Mouse (Mus musculus) kidney, adult 8-10 months (tissue): ENCODE data around the gene Pold2.
"Not testable (repeated sequence)": the region's sequence is repeated elsewhere in the genome, so short reads cannot be mapped to it uniquely, and the experiment has no call there.

Source experiments
- DNase-seq, 2 experiments: peaks; one replicate each; pipeline ENCODE4 v3.0.0; 2022

Pold2 gene

DNA sequence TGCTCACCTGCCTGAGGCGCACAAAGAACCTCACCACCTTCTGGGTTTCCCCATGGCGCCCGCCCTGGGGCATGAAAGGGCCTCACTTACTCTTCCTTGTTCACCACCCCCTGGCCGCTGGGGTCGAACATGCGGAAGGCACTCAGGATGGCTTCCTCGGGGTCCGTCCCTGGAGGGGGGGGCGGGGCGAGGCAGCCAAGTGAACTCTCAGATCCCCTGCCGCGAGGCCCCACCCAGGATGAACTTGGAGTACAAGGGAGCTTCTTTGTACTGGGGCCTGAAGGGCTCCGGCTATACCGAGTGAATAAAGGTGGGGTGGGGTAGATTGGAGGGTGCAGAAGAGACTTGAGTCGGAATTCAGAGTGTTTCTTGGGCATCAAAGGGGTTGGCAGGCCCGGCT is 19.1 kb upstream of the Pold2 start:
- DNase-seq: no peak

DNA sequence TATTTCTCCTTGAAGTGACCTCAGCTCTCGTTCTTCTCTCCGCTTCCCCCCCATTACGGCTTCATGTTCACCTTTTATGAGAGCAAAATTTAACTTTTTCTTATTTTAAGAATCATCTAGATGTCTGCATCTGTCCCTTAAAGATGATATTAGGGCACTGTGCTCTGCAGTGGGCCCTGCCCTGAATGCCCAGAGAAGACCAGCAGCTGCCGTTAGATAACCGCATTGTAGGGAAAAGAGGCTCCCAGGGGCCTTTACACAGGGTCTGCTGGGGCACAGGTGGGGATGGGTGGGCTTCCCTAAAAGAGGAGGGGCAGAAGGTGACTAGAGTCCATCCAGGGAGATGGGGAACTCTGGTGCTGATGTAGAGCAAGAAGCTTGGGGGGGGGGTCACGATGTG is 15.7 kb upstream of the Pold2 start:
- DNase-seq: no peak

DNA sequence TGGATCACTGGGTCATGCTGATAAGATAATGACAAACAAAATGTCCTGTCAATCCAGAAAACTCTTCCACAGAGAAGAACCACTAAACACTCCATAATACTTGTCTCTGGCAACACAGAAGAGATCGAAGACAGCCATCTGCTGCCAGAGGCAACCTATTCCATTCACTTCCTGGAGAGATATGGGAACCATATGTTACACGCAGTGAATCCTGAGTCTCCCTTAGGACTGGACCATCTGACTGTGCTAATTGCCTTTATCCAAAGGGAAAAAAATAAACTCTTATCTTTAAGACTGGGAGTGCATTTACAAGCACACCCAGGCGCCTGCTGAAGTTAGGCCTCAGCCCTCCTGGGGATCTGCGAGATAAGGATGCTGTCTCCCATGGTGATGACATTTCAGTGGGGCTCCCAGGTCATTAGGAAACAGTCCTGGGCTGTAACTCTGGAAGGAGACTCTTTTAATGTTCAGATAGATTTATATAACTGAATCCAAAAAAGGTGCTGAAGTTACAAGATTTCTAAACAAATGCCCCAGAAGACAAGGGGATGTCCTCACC is 14.8 kb upstream of the Pold2 start:
- DNase-seq: no peak

GRCm38 (mm10) chr11:5892151-5892591 is 14.1 kb upstream of the Pold2 start:
- no peak for DNase-seq

DNA sequence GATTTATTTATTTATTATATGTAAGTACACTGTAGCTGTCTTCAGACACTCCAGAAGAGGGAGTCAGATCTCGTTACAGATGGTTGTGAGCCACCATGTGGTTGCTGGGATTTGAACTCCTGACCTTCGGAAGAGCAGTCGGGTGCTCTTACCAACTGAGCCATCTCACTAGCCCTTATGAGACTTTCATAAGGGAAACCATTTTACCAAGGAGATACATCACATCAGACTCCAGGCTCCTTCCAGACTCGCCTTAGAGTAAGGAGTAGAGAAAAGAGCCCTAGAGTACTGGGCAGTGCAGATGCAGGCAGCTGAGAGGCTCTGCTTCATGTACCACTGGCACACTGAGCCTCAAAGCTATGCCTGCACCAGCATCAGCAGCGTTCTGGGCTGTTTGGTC is 10.5 kb upstream of the Pold2 start:
- DNase-seq: not testable (repeated sequence)

DNA sequence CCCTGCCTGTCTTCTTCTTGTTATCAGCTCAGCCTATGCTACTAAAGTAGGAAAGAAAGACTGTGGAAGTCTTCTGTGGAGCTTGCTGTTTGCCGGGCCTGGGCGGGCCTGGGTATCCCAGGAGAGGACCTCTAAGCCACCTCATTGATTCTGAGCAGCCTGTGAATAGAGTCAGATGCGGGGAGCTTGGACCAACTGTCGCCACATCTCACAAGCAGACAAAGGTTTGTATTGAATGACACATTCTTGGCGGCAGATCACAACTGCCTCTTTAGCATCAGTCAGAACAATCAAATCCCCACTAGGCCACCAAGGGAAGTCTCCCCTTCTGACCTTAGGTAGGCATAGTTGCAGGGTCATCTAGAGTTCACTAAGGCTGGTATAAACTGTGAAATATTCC is 9.2 kb upstream of the Pold2 start:
- DNase-seq: no peak

DNA sequence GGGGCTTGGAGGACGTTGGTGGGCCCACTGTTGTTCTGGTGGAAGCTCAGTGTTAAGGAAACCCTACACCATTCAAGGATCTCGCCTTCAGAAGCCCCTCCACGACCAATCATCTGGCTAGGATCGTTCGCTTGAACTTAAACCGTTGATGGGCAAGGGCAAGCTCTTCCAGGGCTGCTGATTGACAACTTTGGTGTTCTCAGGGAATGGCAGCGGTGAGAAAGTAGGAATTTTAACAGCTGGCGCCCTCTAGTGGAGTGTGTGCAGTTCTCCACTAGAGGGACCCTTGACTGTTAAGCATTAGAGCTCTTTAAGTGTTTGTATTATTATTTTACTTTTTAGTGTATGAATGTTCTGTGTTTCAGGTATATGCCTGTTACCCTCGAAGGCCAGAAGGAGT is 8.1 kb upstream of the Pold2 start:
- DNase-seq: peak; percentile 42 to 59

DNA sequence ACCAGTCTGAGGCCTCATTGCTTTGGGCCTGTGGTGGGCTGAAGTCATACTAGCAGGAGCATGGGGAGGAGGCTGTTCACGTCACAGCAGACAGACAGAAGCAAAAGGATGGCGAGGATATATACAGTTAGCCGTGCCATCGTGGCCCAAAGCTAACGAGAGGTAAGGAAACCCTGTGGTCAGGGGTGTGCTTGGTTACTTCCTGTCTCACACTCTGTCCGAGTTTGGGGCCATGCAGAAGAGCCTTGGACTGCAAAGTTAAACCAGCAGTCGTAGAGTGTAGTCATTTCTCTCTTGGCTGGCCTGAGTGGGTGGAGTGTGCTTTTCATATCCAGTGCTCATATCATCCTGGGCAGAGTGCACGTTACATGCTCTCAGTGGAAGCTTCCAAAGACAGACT is 4.4 kb upstream of the Pold2 start:
- no peak for DNase-seq

DNA sequence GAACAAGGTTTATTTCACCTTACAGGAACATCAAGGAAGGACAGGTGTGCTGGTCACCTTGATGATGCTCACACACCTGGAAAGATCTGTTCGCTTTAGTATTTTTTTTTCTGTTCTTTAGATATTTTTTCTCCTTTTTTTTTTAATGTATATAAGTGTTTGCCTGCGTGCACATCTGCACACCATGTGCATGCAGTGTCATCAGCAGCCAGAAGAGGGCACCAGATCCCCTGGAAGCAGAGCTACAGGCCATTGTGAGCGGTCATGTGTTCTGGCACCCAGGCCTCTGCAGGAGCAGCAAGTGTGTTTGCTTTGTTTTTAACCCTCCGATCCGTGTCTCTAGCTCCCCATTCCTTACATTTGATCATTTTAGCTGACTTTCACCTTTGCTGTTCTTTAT is 1.8 kb upstream of the Pold2 start:
- peak in 1 of 2 experiments; percentile 62 for DNase-seq

DNA sequence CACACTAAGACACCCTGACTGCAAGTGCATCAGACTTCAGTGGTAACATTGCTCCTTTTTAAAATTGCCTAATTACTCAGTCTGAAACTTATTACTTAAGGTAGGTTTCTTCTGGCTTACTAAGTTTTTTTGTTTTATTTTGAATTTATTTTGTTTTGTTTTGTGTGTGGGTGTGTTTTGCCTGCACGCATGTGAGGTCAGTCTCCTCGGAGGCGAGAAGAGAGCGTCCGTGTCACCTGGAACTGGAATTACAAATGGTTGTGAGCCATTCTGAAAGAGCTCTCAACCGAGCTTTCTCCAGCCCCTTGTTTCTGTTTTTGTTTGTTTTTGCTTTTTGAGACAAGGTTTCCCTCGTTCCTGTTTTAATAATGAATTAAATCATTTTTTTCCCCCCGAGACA is 569 bp upstream of the Pold2 start:
- no peak for DNase-seq

GRCm38 (mm10) chr11:5877421-5877820 is 671 bp downstream of the Pold2 start:
- no peak for DNase-seq

DNA sequence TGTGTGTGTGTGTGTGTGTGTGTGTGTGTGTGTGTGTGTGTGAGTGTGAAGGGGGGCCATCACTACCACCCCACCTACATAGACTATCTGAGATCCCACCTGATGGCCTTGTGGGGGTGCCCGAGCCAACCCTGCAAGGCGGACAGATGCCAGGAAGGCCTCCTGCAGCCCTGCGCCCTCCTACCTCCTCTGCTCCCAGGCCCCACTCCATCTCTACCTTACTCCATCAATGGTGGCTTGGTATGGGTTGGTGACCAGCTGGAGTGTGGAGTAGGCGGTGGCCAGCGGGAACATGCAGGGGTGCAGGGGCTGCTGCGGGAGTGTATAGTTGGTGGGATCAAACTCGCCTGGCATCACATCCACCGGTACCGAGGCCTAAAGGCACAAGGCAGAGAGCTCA is 4.9 kb downstream of the Pold2 start:
- no peak for DNase-seq

DNA sequence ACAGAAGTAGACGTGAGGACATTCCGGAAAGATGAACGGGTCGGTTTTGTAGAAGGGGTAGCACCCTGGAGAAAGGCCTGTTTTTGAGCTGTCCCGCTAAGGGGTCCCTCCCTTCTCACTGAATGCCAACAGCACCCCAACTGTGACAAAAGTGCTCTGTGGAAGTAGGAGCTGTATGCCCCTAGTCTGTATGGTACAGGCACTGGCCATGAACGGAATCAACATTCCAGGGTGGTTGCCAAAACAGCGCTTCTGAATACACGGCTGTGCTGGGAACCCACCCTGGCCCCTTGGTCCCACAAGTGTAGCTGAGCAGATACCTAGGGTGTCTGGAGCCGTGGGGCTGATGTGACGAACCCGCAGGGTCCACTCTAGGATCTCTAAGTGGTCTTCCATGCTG is 5.4 kb downstream of the Pold2 start:
- no peak for DNase-seq

- DNase-seq: no peak
These were observed 8.0 kb downstream of the Pold2 start for GRCm38 (mm10) chr11:5870069-5870468.

DNA sequence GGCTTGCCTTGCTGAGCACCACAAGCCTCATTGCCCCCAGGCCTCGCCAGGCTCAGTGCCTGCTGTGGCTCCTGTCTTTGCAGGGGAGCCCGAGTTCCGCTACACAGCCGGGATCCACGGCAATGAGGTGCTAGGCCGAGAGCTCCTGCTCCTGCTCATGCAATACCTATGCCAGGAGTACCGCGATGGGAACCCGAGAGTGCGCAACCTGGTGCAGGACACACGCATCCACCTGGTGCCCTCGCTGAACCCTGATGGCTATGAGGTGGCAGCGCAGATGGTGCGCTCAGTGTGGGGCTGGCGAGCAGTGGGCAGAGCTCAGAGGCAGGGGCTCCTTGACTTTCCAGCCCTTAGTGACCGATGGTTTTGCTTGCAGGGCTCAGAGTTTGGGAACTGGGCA is 8.8 kb downstream of the Pold2 start:
- no peak for DNase-seq

DNA sequence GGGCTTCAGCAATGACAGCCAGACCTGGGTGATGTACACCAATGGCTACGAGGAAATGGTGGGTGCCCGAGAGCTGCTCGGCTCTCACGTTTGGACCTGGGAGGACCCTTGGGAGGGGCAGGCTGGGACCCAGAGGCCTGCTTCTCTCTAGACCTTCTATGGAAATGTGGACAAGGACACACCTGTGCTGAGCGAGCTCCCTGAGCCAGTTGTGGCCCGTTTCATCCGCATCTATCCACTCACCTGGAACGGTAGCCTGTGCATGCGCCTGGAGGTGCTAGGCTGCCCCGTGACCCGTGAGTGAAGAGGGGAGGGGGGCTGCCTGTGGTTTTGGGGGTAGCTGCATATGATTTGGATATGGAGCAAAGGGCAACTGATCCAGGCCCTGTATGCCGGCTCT is 9.8 kb downstream of the Pold2 start:
- DNase-seq: peak; percentile 43 to 51

GRCm38 (mm10) chr11:5867196-5867595 is 10.9 kb downstream of the Pold2 start:
- DNase-seq: no peak

- peak; percentile 50 to 84 for DNase-seq
These were observed 15.5 kb downstream of the Pold2 start for GRCm38 (mm10) chr11:5862394-5863105.

DNA sequence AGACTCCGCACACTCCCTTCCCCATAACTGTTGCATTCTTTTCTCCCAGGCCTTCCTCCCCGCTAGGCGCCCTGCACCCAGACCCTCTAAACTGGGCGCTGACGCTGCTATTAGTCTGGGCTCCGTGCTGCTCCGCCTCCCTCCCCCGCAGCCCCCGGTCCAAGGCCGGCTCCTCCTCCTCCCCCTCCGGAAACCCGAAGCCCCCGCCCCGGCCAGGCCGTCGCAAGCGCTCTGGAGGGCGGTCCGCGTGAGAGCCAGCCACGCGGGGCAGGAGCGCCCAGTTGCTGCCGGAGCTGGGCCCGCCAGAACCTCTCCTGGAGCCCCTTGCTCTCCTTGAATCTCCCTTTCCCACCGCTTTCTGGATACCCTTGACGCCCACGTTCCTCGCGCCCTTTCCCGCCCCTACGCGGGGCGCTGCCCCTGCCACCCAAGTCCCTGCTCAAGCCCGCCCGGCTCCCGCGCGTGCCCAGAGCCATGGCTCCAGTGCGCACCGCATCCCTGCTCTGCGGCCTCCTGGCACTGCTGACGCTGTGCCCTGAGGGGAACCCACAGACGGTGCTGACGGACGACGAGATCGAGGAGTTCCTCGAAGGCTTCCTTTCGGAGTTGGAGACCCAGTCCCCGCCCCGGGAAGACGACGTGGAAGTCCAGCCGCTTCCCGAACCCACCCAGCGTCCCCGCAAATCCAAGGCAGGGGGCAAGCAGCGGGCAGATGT is 16.3 kb downstream of the Pold2 start, which contains the start of gene Aebp1:
TSS of gene Aebp1 (plus strand) at position 270 of the 716 bp plus-strand sequence.
- DNase-seq: peak; percentile 32 to 49

DNA sequence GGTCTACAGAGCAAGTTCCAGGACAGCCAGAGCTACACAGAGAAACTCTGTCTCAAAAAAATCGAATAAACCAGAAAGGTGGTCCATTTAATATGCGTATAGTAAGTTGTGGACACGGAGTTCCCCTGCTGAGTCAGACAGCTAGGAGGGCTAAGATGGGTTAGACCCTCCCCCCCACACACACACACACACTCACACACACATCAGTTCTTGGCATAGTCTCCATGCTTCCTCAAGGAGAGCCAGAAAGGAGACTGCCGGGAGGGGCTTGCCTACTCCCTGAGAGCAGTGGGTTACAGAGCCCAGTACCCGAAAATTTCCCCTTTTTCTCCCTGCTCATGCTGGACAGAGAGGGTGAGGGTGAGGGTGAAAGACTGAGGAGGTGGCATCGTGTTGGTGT is 17.5 kb downstream of the Pold2 start:
- DNase-seq: no peak

- no peak for DNase-seq
These were observed 18.1 kb downstream of the Pold2 start for GRCm38 (mm10) chr11:5859883-5860550.

- DNase-seq: no peak
These were observed 19.4 kb downstream of the Pold2 start for GRCm38 (mm10) chr11:5858723-5859122.

DNA sequence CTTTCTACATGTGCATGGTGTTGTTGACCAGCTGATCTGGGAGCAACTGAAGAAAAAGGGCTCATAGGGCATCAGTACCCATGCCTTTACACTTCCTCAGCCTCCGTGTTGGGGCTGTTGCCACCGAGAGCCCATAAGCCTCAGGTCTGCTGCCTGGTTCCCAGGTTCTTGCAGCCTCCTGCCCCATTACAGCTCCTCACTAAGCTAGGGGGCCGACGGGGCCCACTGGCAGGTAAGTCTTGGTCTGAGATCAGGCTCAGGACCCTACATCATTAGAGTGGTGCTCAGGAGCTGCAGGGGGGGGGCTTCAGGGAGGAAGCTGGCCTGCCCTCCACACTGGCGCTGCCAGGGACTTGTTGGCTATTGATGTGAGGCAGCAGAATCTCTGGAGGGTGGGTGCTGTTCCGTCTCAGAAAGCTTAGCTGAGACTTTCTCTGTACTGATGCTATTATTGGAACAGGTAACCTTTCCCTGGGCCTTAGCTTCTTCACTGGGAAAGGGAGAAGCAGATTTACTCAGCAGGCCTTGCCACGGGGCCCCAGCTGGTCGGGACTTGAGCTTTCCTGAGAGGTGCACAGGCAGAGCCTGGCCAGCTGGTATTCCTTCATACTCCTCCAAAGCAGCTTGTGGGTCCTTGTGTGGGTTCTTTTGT is 21.5 kb downstream of the Pold2 start:
- no peak for DNase-seq
